Mouse (Mus musculus): ENCODE results near the gene Slitrk1. TPM values are rescaled to one million over a fixed set of nuclear protein-coding genes. Genes with fewer than 3 reads are reported as not detected.

Slitrk1 gene
- polyA plus RNA-seq, 1 experiment from 2014 or later: 0.42 TPM

DNA sequence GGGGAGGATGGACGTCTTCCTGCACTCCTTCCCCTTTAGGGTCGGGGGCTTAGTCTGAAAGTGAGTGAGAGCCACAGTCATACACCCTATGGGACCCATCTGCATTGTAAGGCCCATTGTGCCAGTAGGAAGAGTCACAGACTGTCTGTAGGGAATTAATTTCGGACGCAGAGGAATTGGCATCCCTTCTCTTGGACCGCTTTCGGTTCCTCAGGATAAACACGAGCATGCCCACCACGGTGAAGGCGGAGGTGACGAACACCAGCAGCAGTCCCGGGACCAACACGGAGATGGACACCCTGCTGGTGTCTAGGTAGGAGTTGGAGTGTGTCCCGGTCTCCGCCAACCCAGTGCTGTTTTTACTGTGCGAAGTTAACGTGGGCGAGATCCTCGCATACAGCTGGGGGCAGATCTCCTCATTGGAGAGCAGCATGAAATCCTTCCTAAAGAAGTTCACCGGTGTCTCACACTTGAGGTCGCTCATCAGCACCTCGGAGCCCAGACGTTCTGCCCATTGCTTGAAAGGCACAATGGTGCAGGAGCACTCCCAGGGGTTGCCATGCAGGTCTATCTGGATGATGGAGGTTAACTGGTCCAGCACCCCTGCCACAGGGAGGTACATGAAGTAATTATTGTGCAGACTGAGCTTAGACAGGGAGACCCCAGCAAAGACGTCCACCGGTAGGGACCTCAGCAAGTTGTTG lies 2.7 kb downstream of the Slitrk1 start:
- Histone ChIP-seq H3K9ac (ENCODE audit: low read length) (no peak overlapping the region), H3K9me3 (ENCODE audit: control insufficient read depth, low read length) (no peaks in the 10 kb centered on the region), H3K4me3 (ENCODE audit: low read depth, low read length) (peak overlapping the region; percentile 34), H3K27me3 (ENCODE audit: control insufficient read depth, insufficient read depth, low read length) (no peaks in the 10 kb centered on the region; the same call in 1 of the 2 replicates), H3K36me3 (ENCODE audit: control insufficient read depth, insufficient read depth, low read length) (no peaks in the 10 kb centered on the region), H3K27ac (replicated peaks) (no peak overlapping the region), H3K4me2 (replicated peaks; ENCODE audit: low read depth) (peak overlapping the region; percentile 52), H3K4me1 (replicated peaks; ENCODE audit: control insufficient read depth, insufficient read depth) (peaks cover 3% of the 10 kb centered on the region; the same call in 1 of the 2 replicates)
- no peak for TF ChIP-seq EP300 (optimal IDR thresholded peaks at IDR 0.05)
- no peak for TF ChIP-seq CTCF (IDR thresholded peaks at IDR 0.05; ENCODE audit: low read depth)
- no peak for ATAC-seq (ENCODE audit: low FRiP score, low TSS enrichment)
- no peak for DNase-seq (ENCODE audit: low spot score)
- WGBS: 4% methylated on average over 24 of the region's 24 CpGs

GRCm38 (mm10) chr14:108910449-108911137 lies 3.4 kb downstream of the Slitrk1 start:
- H3K27ac ChIP-seq (replicated peaks): no peak overlapping the region
- no peak overlapping the region for H3K9ac ChIP-seq (ENCODE audit: low read length)
- ATAC-seq (ENCODE audit: low FRiP score, low TSS enrichment) (no peak), DNase-seq (ENCODE audit: low spot score) (no peak)
- TF ChIP-seq EP300 (optimal IDR thresholded peaks at IDR 0.05): no peak
- TF ChIP-seq CTCF (IDR thresholded peaks at IDR 0.05; ENCODE audit: low read depth): no peak
- 10% methylated on average over 19 of the region's 19 CpGs for WGBS
- peaks cover 3% of the 10 kb centered on the region; the same call in 1 of the 2 replicates for H3K4me1 ChIP-seq (replicated peaks; ENCODE audit: control insufficient read depth, insufficient read depth)
- H3K36me3 ChIP-seq (ENCODE audit: control insufficient read depth, insufficient read depth, low read length): no peaks in the 10 kb centered on the region
- peak overlapping the region; percentile 52 for H3K4me2 ChIP-seq (replicated peaks; ENCODE audit: low read depth)
- H3K9me3 ChIP-seq (ENCODE audit: control insufficient read depth, low read length): no peaks in the 10 kb centered on the region
- H3K4me3 ChIP-seq (ENCODE audit: low read depth, low read length): peak overlapping the region; percentile 34
- H3K27me3 ChIP-seq (ENCODE audit: control insufficient read depth, insufficient read depth, low read length): no peaks in the 10 kb centered on the region; the same call in 1 of the 2 replicates

DNA sequence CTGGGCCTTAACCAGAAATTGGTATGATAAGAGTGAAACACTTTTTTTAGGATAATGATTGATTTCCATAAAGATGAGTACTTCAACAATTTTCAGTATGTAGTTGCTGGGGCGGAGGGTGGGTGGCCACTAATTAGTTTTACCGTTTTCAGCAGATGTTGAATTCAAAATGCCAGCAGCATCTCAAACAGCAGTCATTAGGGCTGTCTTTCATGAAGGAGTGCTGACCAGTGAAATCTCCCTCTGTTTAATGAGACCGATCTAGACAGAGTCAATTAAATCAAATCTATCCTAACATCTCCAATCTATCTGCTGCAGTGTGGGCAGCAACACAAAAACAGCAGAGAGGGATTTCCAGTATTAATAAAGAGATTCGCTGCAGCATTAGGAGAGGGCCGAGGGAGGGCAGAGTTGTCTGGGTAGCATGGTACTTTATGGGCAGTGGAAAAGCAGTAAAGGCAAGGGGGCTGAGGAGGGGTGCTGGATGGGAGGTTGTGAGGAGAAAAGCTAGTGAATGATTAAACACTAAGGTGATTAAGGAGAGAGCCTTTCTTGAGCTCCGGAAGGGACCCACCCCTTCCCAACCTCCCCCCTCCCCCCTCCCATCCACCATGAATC lies 4.5 kb downstream of the Slitrk1 start:
- no peak for DNase-seq (ENCODE audit: low spot score)

GRCm38 (mm10) chr14:108898601-108899000 lies 15.4 kb downstream of the Slitrk1 start:
- Histone ChIP-seq H3K4me2 (replicated peaks; ENCODE audit: low read depth) (no peak overlapping the region), H3K4me3 (ENCODE audit: low read depth, low read length) (no peak overlapping the region), H3K4me1 (replicated peaks; ENCODE audit: control insufficient read depth, insufficient read depth) (no peaks in the 10 kb centered on the region), H3K36me3 (ENCODE audit: control insufficient read depth, insufficient read depth, low read length) (no peaks in the 10 kb centered on the region), H3K9ac (ENCODE audit: low read length) (no peak overlapping the region), H3K9me3 (ENCODE audit: control insufficient read depth, low read length) (no peaks in the 10 kb centered on the region), H3K27ac (replicated peaks) (no peak overlapping the region), H3K27me3 (ENCODE audit: control insufficient read depth, insufficient read depth, low read length) (no peaks in the 10 kb centered on the region)
- TF ChIP-seq EP300 (optimal IDR thresholded peaks at IDR 0.05): no peak
- no peak for TF ChIP-seq CTCF (IDR thresholded peaks at IDR 0.05; ENCODE audit: low read depth)
- WGBS: 78% methylated on average over 7 of the region's 7 CpGs
- DNase-seq (ENCODE audit: low spot score) (no peak), ATAC-seq (ENCODE audit: low FRiP score, low TSS enrichment) (no peak)

More for the DNA sequence above, 4.5 kb downstream of the Slitrk1 start:
- Histone ChIP-seq H3K4me1 (replicated peaks; ENCODE audit: control insufficient read depth, insufficient read depth) (peaks cover 3% of the 10 kb centered on the region; the same call in 1 of the 2 replicates), H3K4me2 (replicated peaks; ENCODE audit: low read depth) (no peak overlapping the region), H3K27ac (replicated peaks) (no peak overlapping the region), H3K9ac (ENCODE audit: low read length) (no peak overlapping the region), H3K9me3 (ENCODE audit: control insufficient read depth, low read length) (no peaks in the 10 kb centered on the region), H3K27me3 (ENCODE audit: control insufficient read depth, insufficient read depth, low read length) (no peaks in the 10 kb centered on the region; the same call in 1 of the 2 replicates), H3K36me3 (ENCODE audit: control insufficient read depth, insufficient read depth, low read length) (no peaks in the 10 kb centered on the region), H3K4me3 (ENCODE audit: low read depth, low read length) (no peak overlapping the region)
- 33% methylated on average over 6 of the region's 6 CpGs for WGBS
- TF ChIP-seq CTCF (IDR thresholded peaks at IDR 0.05; ENCODE audit: low read depth) (no peak), EP300 (optimal IDR thresholded peaks at IDR 0.05) (no peak)
- ATAC-seq (ENCODE audit: low FRiP score, low TSS enrichment): no peak

- Histone ChIP-seq H3K4me1 (replicated peaks; ENCODE audit: control insufficient read depth, insufficient read depth) (no peaks in the 10 kb centered on the region), H3K9me3 (ENCODE audit: control insufficient read depth, low read length) (no peaks in the 10 kb centered on the region), H3K9ac (ENCODE audit: low read length) (no peak overlapping the region), H3K4me2 (replicated peaks; ENCODE audit: low read depth) (no peak overlapping the region), H3K4me3 (ENCODE audit: low read depth, low read length) (no peak overlapping the region), H3K36me3 (ENCODE audit: control insufficient read depth, insufficient read depth, low read length) (no peaks in the 10 kb centered on the region), H3K27me3 (ENCODE audit: control insufficient read depth, insufficient read depth, low read length) (no peaks in the 10 kb centered on the region), H3K27ac (replicated peaks) (no peak overlapping the region)
- DNase-seq (ENCODE audit: low spot score) (no peak), ATAC-seq (ENCODE audit: low FRiP score, low TSS enrichment) (no peak)
- 38% methylated on average over 2 of the region's 2 CpGs for WGBS
- TF ChIP-seq EP300 (optimal IDR thresholded peaks at IDR 0.05): no peak
- no peak for TF ChIP-seq CTCF (IDR thresholded peaks at IDR 0.05; ENCODE audit: low read depth)
Measured at GRCm38 (mm10) chr14:108895456-108895855, 18.5 kb downstream of the Slitrk1 start.

All from stomach, postnatal 0 days (tissue).